Mouse (Mus musculus) megakaryocyte progenitor cell, adult 5-6 weeks (primary cell): Measurements from ENCODE around the gene Nedd8. TPM values are rescaled to one million over a fixed set of nuclear protein-coding genes. Genes with fewer than 3 reads are reported as not detected.

ENCODE experiments used
- ATAC-seq: replicated peaks from 2 replicates; pipeline ENCODE4 v1.8.0; 2016; ENCODE audit warnings: mild to moderate bottlenecking, moderate TSS enrichment, inconsistent platforms; ENCODE audit not compliant: poor library complexity
- total RNA-seq, 2 experiments: library from RNA; stranded (forward) in 1 of 2; stranded (reverse) in 1 of 2; fragments of 157-497, 149-512 nt in 1 of 2; fragments of 200-1000 nt in 1 of 2; gene quantifications; 2 replicates each; pipeline versions ENCODE4 v1.2.3 to v1.2.4; 2015 to 2017

Nedd8 gene
- total RNA-seq, 2 experiments from 2014 or later, result 258 to 491 TPM

- no peak for ATAC-seq
Observed at GRCm38 (mm10) chr14:55616844-55617243, 55.1 kb downstream of the Nedd8 start.

GRCm38 (mm10) chr14:55615876-55616275, 56.0 kb downstream of the Nedd8 start:
- ATAC-seq, result no peak

- peak; percentile 61 for ATAC-seq
Observed at GRCm38 (mm10) chr14:55614565-55615178, 57.3 kb downstream of the Nedd8 start.

DNA sequence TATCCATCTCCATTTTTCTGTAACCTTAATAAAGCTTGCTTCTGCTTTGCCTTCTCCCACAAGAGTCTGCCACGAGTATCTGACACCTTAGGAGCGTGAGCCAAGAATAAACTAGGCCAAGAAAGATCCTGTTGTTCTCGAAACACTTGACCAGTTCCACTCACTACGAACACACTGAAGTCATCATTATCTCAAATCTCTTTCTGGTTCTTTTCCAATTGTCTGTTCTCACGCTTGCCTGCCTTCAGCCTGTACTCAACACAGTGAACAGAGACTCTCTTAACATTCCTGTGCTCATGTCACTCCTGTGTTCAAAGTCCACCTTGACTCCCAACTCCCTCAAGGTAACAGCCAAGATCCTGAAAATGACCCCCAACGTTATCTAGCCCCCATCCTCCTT, 58.6 kb downstream of the Nedd8 start:
- ATAC-seq, result no peak

Other genes with a start within 250 kb of the Nedd8 start
Only the 30 nearest of the 35 such genes appear.
- gene Carmil3, start 181.5 kb downstream of the Nedd8 start, total RNA-seq (2015), result 0.05 and 0.15 TPM in 2 replicates
- gene Carmil3, start 181.5 kb downstream of the Nedd8 start, total RNA-seq (2017), result not detected in 2 replicates
- not detected in 2 replicates for gene Cpne6, start 161.7 kb downstream of the Nedd8 start, total RNA-seq (2015)
- not detected in 2 replicates for gene Cpne6, start 161.7 kb downstream of the Nedd8 start, total RNA-seq (2017)
- not detected in 2 replicates for gene Nrl, start 147.1 kb downstream of the Nedd8 start, total RNA-seq (2015)
- not detected in 2 replicates for gene Nrl, start 147.1 kb downstream of the Nedd8 start, total RNA-seq (2017)
- gene Pck2, start 131.9 kb downstream of the Nedd8 start, total RNA-seq (2015), result 17.6 and 18.9 TPM in 2 replicates
- 32.5 and 44.3 TPM in 2 replicates for gene Pck2, start 131.9 kb downstream of the Nedd8 start, total RNA-seq (2017)
- 32.6 and 45.9 TPM in 2 replicates for gene Dcaf11, start 112.1 kb downstream of the Nedd8 start, total RNA-seq (2015)
- 61.1 and 69.1 TPM in 2 replicates for gene Dcaf11, start 112.1 kb downstream of the Nedd8 start, total RNA-seq (2017)
- gene A730061H03Rik, start 111.7 kb downstream of the Nedd8 start, total RNA-seq (2015), result 1.5 and 4.6 TPM in 2 replicates
- gene A730061H03Rik, start 111.7 kb downstream of the Nedd8 start, total RNA-seq (2017), result 3.3 and 8.2 TPM in 2 replicates
- gene Fitm1, start 96.5 kb downstream of the Nedd8 start, total RNA-seq (2015), result 0.81 TPM in 1 of 2 replicates, not detected in the other
- gene Fitm1, start 96.5 kb downstream of the Nedd8 start, total RNA-seq (2017), result 0.20 and 1.00 TPM in 2 replicates
- 899 and 931 TPM in 2 replicates for gene Psme1, start 94.0 kb downstream of the Nedd8 start, total RNA-seq (2015)
- 334 and 421 TPM in 2 replicates for gene Psme1, start 94.0 kb downstream of the Nedd8 start, total RNA-seq (2017)
- gene Emc9, start 86.8 kb downstream of the Nedd8 start, total RNA-seq (2015), result 5.1 and 5.5 TPM in 2 replicates
- gene Emc9, start 86.8 kb downstream of the Nedd8 start, total RNA-seq (2017), result 6.9 and 9.7 TPM in 2 replicates
- 374 and 388 TPM in 2 replicates for gene Psme2, start 81.0 kb downstream of the Nedd8 start, total RNA-seq (2015)
- gene Psme2, start 81.0 kb downstream of the Nedd8 start, total RNA-seq (2017), result 269 and 370 TPM in 2 replicates
- 23.5 and 34.4 TPM in 2 replicates for gene Rnf31, start 80.4 kb downstream of the Nedd8 start, total RNA-seq (2015)
- gene Rnf31, start 80.4 kb downstream of the Nedd8 start, total RNA-seq (2017), result 10.5 and 11.3 TPM in 2 replicates
- 20.6 and 24.8 TPM in 2 replicates for gene Irf9, start 68.6 kb downstream of the Nedd8 start, total RNA-seq (2015)
- gene Irf9, start 68.6 kb downstream of the Nedd8 start, total RNA-seq (2017), result 28.2 and 31.3 TPM in 2 replicates
- 3.5 and 9.5 TPM in 2 replicates for gene Rec8, start 54.1 kb downstream of the Nedd8 start, total RNA-seq (2015)
- gene Rec8, start 54.1 kb downstream of the Nedd8 start, total RNA-seq (2017), result 0.87 and 4.6 TPM in 2 replicates
- 28.3 and 31.0 TPM in 2 replicates for gene Ipo4, start 36.2 kb downstream of the Nedd8 start, total RNA-seq (2015)
- 12.6 and 19.2 TPM in 2 replicates for gene Ipo4, start 36.2 kb downstream of the Nedd8 start, total RNA-seq (2017)
- 6.7 and 8.5 TPM in 2 replicates for gene Gm49378, start 34.2 kb downstream of the Nedd8 start, total RNA-seq (2015)
- gene Gm49378, start 34.2 kb downstream of the Nedd8 start, total RNA-seq (2017), result 1.5 and 4.9 TPM in 2 replicates
- gene Tm9sf1, start 28.3 kb downstream of the Nedd8 start, total RNA-seq (2015), result 35.8 and 39.1 TPM in 2 replicates
- gene Tm9sf1, start 28.3 kb downstream of the Nedd8 start, total RNA-seq (2017), result 47.3 and 56.1 TPM in 2 replicates
- gene Tssk4, start 21.9 kb downstream of the Nedd8 start, total RNA-seq (2015), result 0.37 and 0.62 TPM in 2 replicates
- gene Tssk4, start 21.9 kb downstream of the Nedd8 start, total RNA-seq (2017), result 0.08 and 0.88 TPM in 2 replicates
- gene Mdp1, start 11.6 kb downstream of the Nedd8 start, total RNA-seq (2015), result 19.3 and 21.4 TPM in 2 replicates
- 21.7 and 22.4 TPM in 2 replicates for gene Mdp1, start 11.6 kb downstream of the Nedd8 start, total RNA-seq (2017)
- gene Gmpr2, start 183 bp downstream of the Nedd8 start, total RNA-seq (2015), result 29.4 and 36.0 TPM in 2 replicates
- 38.1 and 39.5 TPM in 2 replicates for gene Gmpr2, start 183 bp downstream of the Nedd8 start, total RNA-seq (2017)
- 19.4 and 23.1 TPM in 2 replicates for gene Tinf2, start 9.7 kb upstream of the Nedd8 start, total RNA-seq (2015)
- 17.7 and 26.3 TPM in 2 replicates for gene Tinf2, start 9.7 kb upstream of the Nedd8 start, total RNA-seq (2017)
- gene Tgm1, start 41.8 kb upstream of the Nedd8 start, total RNA-seq (2015), result 0.35 and 0.61 TPM in 2 replicates
- 0.20 and 1.1 TPM in 2 replicates for gene Tgm1, start 41.8 kb upstream of the Nedd8 start, total RNA-seq (2017)
- gene Rabggta, start 50.1 kb upstream of the Nedd8 start, total RNA-seq (2015), result 8.7 and 14.0 TPM in 2 replicates
- gene Rabggta, start 50.1 kb upstream of the Nedd8 start, total RNA-seq (2017), result 12.6 and 14.0 TPM in 2 replicates
- gene Dhrs1, start 73.6 kb upstream of the Nedd8 start, total RNA-seq (2015), result 45.7 and 50.9 TPM in 2 replicates
- 11.5 and 30.2 TPM in 2 replicates for gene Dhrs1, start 73.6 kb upstream of the Nedd8 start, total RNA-seq (2017)
- 25.6 and 26.5 TPM in 2 replicates for gene Nop9, start 73.6 kb upstream of the Nedd8 start, total RNA-seq (2015)
- 27.8 and 32.2 TPM in 2 replicates for gene Nop9, start 73.6 kb upstream of the Nedd8 start, total RNA-seq (2017)
- 0.20 and 0.77 TPM in 2 replicates for gene Cideb, start 86.3 kb upstream of the Nedd8 start, total RNA-seq (2015)
- gene Cideb, start 86.3 kb upstream of the Nedd8 start, total RNA-seq (2017), result 0.51 TPM in 1 of 2 replicates, not detected in the other
- 0.39 and 0.44 TPM in 2 replicates for gene Ltb4r2, start 89.3 kb upstream of the Nedd8 start, total RNA-seq (2015)
- gene Ltb4r2, start 89.3 kb upstream of the Nedd8 start, total RNA-seq (2017), result 0.47 and 0.62 TPM in 2 replicates
- 18.5 and 19.9 TPM in 2 replicates for gene Ltb4r1, start 93.8 kb upstream of the Nedd8 start, total RNA-seq (2015)
- gene Ltb4r1, start 93.8 kb upstream of the Nedd8 start, total RNA-seq (2017), result 31.4 and 42.4 TPM in 2 replicates
- 0.05 TPM in 1 of 2 replicates, not detected in the other for gene Adcy4, start 112.0 kb upstream of the Nedd8 start, total RNA-seq (2015)
- not detected in 2 replicates for gene Adcy4, start 112.0 kb upstream of the Nedd8 start, total RNA-seq (2017)
- 116 and 152 TPM in 2 replicates for gene Ripk3, start 116.7 kb upstream of the Nedd8 start, total RNA-seq (2015)
- 25.3 and 49.9 TPM in 2 replicates for gene Ripk3, start 116.7 kb upstream of the Nedd8 start, total RNA-seq (2017)
- not detected in 2 replicates for gene Nfatc4, start 151.0 kb upstream of the Nedd8 start, total RNA-seq (2015)
- gene Nfatc4, start 151.0 kb upstream of the Nedd8 start, total RNA-seq (2017), result not detected in 2 replicates